Mouse (Mus musculus) telencephalon, adult 2 months (tissue): Measurements from ENCODE around the gene Hmcn1.

ENCODE experiments used
- DNase-seq: peaks from one replicate; pipeline ENCODE4 v3.0.0-alpha.2; 2011; ENCODE audit warnings: low read depth, low spot score

Hmcn1 gene

DNA sequence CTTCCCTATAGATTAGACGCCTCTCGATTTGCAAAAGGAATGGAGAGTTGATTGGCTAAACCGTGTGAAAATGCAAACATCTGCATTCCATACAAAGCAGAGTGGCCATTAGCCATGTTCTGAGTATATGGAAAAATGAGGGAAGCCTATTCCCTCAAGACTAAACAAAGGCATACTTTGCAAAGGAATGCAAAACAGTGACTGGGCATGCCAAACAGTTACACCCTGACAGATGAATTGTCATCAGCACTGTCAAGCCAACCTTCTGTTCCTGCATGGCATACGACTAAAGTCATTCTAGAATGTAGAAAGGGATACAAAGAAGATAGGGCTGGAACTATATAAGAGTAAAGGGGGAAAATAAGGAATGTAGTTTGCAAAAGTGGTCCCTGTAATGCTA is 115.3 kb downstream of the Hmcn1 start:
- DNase-seq = no peak

DNA sequence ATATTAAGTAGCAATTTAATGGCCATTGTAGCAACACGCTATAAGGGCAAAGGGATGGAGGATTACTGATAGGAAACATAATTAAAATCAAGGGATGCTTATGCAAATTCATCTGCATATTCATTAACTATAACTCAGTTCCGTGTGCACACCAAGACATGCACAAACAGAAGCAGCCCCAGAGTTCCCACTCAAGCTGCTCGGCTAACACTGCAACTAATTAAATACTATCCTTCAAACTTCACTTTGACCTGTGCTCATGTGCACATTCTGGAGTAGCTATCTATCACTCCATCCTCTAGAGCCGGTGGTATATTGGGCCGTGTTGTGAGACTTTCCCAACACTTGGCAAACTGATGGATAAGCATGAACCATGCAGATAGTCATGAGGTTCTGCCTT is 119.2 kb downstream of the Hmcn1 start:
- no peak for DNase-seq

DNA sequence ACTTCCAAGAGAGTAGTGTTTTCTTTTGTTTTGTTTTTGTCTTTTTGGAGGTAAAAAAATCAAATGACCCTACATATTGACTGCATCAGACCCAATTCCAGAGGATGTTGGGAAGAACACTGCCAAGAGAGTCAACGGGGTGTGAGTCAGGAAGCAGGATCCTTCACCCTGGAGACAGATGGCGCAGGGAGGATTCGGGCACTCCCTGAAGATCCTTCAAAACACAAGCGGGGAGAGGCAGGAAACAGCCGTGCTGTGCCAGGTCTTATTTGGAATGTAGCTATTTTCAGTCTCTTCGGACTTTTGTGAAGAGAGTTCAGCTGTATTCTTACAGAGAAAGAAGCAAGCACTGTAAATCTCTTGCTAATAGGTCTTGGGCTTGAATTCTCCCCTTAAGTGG is 120.0 kb downstream of the Hmcn1 start:
- peak; percentile 15 for DNase-seq

DNA sequence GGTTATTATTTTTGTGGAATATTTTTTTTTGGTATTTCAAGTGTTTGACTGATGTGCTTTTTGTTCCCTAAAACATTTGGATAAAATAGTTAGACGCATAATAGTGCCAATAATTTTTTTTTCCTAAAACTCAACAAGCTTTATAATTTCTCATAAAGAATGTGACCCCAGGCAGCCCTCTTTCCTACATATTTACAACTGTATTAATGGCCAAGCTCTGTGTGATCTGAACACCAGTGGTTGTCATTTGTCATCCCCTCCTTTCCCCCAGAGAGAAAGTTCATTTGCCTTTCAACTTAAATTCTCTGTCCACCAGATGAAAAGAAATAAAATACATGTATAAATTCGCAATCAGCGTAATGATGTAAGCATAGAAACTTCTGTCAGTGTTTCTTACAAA is 121.1 kb downstream of the Hmcn1 start:
- DNase-seq = no peak

DNA sequence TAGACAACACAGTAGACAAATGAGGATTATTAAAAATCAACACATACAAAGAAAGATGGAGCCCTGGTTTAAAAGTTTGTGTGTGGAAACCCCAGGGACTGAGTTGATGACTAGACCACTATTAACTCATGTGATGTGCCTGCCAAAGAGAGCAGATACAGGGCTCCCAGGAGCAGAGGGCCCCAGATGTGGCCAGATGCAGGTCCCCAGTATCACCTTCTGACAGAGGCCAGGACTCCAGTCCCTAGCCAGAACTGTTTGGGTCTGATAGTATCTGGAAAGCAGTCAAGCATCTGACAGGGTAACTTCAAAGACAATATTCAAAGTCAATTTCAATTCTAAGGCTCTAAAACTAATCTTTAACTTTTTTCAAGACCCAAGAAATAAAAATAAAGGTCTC is 124.0 kb downstream of the Hmcn1 start:
- DNase-seq = no peak

DNA sequence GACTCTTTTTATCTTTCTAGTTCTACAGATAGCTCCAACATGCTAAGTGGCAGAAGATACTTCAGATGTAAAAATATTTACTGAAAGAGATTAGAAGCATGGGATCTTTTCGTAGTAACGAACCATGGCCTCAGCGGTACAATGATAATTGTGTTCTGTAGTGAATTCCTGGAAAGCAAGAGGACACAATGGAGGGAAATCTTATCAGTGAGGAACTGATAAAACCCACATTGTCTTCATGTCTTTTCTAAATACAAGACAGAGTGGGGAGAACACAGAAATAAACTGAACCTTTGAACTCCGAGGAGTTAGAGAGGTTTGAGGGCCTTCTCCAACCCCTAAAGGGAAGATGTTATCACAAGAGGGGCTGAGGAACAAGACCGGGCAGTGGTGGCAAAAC is 126.6 kb downstream of the Hmcn1 start:
- no peak for DNase-seq

DNA sequence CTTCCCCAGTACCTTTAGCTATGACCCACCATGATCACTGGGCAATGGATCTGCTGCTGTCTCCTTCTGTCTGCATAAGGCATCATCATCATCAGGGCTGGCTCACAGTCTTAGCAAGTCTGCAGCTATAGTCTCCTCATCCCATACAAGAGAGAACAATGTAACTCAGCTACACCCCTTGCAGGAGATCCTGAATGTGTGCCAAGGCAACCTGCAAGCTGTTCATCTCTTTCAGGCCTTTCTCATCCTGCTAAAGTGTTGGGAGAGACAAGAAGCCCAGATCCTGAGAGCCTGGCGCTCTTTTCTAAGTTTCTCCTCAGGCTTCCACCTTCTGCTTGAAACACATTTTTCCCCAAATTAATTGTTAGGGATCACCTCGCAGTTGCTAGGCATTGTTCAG is 135.5 kb downstream of the Hmcn1 start:
- no peak for DNase-seq

DNA sequence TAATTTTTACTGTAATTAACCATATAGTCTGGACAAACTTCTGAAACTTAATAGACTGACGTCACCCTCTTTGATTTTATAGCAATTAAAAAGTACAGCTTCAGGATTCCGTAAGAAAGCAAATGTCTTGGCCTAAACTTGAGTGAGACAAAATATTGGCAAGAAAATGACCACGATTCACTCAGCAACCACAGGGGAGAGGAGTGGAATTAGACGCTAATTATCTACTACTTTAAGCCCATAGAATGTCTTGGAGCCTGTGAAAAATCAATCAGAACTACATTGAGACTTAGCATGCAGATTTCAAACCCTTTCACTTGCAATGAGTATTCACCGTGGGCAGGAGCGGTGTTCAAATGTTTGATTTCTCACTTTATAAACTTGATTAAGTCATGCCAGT is 159.8 kb downstream of the Hmcn1 start:
- no peak for DNase-seq

DNA sequence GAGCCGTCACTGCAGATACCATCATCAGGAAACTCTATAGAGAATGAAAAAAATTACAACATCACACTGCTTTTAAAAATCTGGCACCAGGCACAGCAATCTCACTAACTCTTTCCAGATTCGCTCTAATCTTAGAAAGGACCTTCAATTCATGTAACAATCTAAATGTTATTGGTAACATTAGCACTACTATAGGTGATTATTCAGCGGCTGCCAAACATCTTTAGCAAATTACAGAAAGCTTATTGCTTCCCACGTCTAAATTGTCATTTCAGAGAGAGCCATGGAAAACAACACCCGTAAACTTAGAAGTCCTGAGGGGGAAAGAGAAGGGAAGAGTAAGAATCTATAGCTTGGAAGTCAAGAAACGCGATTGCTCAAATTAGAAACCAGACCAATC is 163.4 kb downstream of the Hmcn1 start:
- no peak for DNase-seq

DNA sequence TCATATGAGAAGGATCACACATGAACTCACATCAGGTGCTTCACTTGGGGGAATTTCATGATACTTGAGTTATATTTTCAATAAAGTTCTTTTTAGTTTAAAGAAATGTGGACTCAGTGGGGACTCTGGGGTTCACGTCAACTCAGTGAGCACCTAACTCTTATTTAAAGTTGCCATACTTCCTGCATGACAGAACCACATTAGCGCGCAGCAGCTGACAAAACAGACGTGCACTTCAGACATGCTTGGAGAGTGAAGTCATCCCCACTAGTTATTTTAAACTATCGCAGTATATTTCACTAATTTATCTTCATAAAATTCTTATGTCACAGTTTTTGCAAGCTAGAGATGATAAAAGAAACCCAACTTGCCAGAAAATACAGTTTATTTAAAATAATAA is 166.1 kb downstream of the Hmcn1 start:
- DNase-seq = no peak

DNA sequence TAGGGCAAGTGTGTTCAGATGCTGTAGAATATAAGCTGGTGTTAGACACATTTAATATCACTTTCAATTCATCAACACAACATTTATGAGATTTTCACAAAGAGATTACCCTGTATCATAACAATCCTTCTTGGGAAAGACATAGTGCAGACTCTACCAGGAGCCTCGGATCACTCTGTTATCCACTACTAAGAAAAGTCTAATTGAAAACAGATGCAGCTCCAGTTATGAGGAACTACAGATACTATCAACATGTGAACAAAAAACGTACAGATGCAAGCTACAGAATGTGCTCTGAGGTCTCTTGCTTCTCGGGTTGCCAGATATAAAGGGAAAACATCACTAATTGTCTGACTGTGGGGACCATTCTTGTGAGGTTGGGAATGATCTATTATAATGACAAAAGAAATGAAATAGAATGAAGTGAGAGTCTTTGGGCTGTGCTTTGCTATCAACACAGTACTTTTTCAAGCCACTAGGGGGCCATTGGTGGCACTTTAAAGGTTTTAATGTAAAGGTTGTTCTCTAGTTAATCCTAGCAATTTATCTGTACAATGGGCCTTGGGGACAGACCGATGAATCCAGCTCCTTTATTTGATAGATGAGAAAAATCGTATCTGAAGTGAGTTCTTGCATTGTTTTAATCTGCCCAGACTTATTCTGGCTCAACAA is 168.8 kb downstream of the Hmcn1 start:
- DNase-seq = no peak

DNA sequence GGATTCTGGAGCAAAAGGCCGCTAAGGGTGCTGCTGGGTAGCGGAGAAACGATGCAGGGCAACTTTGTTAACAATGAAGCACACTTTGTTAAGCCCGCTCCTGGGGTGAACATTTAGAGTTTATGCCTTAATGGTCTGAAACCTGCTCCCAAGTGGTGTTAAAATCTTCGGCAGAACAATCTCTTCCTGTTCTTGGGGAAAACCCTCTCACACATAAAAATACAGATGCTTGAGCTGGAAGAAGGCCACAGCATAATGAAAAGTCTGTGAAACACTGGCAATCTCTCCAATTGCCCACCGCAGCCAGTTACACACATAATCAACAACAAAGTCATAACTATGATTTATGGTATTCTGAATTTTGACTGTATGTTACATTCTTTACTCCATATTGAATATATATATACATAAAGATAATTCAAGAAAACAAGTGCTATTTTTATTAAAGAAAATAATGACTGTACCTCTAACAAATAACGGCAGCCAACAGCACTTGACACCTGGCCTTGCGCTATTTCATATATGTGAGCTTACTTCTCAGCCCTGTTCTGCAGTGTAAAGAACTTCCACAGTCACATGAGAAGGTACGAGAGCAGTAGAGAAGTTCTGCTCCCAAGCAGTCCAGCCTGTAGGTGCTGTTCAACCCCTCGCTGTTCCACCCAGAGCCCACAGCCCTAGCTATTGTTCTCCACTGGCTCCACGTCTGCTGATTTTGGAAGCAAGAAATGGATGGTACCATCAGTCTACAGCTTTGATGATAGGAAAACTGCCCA is 177.0 kb downstream of the Hmcn1 start:
- no peak for DNase-seq

DNA sequence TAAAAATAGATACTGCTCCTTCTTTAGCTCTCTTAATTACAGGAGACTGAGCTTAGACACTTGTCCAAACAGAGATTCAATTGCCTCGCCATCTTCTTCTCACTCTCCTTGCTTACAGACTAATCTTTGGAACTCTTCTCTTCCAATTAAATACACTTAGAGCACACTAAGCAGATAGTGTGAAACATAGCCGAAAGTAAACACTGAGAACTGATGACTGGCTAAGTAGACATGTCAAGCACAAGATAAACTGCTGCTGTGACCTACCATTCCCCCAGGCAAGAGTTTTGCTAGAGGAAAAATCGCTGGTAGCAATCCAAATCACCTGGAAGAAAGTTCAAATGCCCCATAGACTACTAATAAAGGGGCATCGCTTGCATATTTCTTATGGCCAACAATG is 178.3 kb downstream of the Hmcn1 start:
- DNase-seq = no peak

DNA sequence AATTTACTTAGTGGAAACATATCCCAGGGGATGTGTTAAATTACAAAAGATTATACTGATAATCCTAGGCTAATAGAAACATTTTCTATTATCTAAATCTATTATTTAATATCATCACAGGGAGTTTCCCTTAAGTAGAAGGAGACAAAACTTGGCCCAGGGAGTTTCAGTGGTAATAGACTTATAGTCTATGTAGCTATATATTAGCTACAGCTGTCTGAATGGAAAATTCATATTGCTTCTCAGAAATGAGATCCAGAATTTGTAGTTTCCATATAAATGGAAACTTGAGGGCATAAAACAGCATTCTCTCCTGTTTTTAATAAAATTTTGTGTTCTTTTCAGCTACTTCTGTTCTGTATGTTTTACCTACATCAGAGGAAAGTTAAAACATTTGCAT is 179.9 kb downstream of the Hmcn1 start:
- DNase-seq = no peak

DNA sequence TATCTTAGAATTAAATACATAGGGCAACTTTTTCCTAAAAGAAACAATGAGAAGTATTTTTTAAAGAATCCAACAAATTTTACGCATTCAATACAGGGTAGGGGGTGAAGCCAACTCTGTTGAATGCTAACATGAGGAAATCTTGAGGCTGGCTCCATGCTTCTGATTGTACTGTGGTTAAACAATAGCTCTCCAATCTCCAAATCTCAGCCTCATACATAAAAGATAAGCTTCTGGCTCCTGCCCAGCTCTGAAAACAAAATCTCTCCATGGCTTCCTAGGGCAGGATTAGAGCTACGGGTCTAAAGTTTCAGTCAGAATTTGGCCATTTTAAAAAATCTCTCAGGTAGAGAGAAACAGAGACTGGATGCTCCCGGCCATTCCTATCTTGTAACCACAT is 186.4 kb downstream of the Hmcn1 start:
- no peak for DNase-seq

DNA sequence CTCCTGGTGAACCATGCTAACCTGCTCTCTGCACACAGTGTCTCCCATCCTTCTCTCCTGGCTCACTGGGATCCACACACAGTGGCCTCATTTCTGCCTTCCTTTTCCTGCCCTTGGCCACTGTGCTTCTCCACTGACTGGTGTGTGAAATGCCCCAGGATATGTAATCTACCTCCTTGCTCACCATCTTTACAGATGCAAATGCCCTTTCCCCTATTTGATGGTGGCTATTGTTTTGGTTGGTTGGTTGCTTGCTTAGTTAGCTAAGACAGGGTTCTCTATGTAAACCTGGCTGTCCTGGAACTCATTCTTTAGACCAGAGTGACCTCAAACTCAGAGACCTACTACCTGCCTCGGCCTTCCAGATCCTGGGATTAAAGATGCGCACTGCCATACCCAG is 187.8 kb downstream of the Hmcn1 start:
- no peak for DNase-seq

DNA sequence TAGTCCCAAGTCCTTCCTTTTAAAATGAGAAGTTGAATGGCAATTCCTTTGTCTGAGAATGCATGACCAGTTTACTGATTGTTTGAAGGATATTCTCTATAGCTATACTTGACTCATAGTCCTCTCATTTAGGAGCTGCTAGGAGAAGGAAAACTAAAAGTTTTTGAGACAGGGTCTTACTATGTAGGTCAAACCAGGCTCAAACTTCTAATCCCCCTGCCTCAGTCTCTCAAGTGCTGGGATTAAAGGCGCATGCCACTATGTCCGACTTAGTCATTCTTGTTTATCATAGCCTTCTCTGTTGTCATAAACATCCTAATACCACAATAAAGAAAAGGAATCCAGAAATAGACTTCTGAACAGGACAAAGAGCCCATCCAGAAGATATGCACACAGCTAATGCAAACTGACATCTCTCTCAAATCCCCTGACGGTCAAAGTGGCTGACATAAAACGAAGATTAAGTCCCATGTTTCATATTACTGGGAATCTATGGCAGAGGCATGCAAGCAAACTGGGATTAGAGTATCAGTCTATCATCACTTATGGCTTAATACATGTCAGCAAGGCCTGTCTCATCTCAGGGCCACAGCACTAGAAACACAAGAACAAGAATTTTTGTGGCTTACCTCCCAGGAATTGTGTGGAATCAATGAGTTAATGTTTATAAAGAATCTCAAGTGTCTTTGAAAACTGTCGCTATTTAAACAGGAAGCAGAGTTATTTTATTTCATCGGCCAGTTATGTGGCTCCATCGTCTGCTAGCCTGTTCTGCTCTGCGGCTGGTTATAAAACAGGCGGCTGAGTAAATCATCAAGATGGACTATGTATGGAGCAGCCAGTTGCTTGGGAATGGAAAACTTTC is 188.8 kb downstream of the Hmcn1 start:
- DNase-seq = no peak

DNA sequence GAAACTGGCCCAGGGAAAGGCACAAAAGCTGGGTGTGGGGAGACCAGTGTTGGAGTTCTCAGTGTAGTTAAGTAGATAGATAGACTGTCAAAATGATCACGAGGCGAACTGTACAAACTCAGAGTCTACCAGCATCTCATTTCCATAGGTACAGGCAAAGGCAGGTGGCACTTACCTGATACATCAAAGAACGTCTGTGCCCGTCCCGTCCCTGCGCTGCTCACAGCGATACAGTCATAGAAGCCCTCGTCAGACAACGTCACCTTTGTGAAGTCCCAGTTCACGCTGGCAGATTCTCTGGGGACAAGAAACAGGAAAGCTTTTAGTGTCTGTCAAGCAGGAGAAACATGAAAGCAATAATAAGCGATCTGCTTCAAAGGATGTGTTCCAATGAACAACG is 190.6 kb downstream of the Hmcn1 start:
- DNase-seq = no peak

DNA sequence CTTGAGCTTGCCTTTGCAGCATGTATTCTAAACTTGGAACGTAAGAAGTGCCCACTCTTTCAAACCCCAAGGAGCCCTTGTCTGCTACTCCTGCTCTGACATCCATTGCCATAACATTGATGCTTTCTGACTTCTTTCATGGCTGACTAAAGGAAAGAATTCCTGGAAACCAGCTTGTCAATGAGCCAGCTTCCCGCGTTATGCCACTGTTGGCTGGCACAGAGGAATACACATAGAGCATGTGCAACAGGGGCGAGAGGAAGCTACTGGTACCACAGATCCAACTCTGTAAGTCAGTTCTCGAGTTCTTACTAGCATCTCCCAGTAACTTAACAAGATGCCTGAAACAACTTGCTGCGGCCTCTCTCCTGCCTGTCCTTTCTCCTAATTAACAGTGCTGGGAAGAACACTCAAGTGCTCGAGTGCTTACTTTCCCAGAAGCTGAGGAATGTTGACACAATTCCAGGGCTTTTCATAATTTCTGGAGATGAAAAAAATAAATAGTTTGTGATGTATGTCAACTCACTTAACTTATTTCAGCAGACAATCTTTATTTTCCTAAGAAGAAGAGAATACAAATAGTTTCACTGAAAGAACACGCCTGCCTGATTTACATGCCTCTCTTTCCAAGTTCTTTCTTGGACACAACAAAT is 192.5 kb downstream of the Hmcn1 start:
- no peak for DNase-seq

DNA sequence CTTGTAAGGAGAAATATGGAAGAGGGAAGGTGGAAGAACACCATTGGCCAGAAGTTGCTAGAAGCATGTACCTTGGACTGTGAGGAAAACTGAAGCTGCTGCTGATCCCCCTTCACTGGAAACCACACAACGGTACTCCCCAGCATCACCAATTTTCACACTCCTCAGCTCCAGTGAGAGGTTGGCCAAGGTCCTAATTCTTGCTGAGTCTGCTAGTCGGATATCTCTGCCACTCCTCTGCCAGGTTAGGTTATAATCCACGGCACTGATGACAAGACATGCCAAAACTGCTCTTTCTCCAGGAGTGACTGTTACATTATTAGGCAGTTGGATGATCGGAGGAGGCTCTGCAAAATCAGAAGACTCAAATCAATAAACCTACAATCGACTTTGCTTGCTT is 194.6 kb downstream of the Hmcn1 start:
- DNase-seq = no peak

DNA sequence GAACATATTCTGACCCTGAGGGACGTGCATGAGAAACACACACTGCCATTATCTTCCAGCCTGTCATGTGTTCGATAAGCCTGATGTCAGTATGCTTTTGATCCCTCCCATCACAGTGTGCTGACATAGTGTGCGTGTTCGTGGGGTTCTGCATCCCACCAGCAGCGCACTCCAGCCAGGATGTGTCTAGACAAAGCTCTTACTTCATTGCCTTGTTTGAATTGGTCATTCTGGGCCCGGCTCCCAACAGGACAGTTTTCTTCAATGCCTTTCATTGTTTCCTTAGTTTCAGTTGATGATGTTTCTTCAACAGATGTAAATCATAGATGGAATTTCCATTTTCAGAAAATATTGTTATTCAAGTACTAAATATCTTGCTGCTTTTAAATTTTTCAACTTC is 206.5 kb downstream of the Hmcn1 start:
- DNase-seq = no peak
